Mouse (Mus musculus): ENCODE measurements at regions not wholly inside any gene's neighbourhood (a gene's known extent, or its start where the extent isn't known, plus 50 kb on each side); places are given as distances from the start of the nearest gene placed in this dataset.
A peak's percentile ranks its signal among the peaks of the same experiment; 100 is the strongest.

GRCm38 (mm10) chr3:19747361-19747760 lies 118.9 kb upstream of the 1700064H15Rik start:
- no peak for DNase-seq (ENCODE audit: low read depth, low spot score)

GRCm38 (mm10) chr3:19751946-19752345 lies 123.5 kb upstream of the 1700064H15Rik start:
- no peak for DNase-seq (ENCODE audit: low read depth, low spot score)

GRCm38 (mm10) chr3:19754011-19754410 lies 125.5 kb upstream of the 1700064H15Rik start:
- no peak for DNase-seq (ENCODE audit: low read depth, low spot score)

- DNase-seq (ENCODE audit: low read depth, low spot score), result no peak
Observed at GRCm38 (mm10) chr3:19754636-19755035, 126.2 kb upstream of the 1700064H15Rik start.

GRCm38 (mm10) chr3:19755136-19755535 lies 126.7 kb upstream of the 1700064H15Rik start:
- DNase-seq (ENCODE audit: low read depth, low spot score), result no peak

- no peak for DNase-seq (ENCODE audit: low read depth, low spot score)
Observed at GRCm38 (mm10) chr3:19798543-19799106, 158.2 kb upstream of the Cp start.

- DNase-seq (ENCODE audit: low read depth, low spot score), result no peak
Observed at GRCm38 (mm10) chr3:19810034-19810433, 146.8 kb upstream of the Cp start.

GRCm38 (mm10) chr3:19824904-19825303 lies 131.9 kb upstream of the Cp start:
- DNase-seq (ENCODE audit: low read depth, low spot score), result no peak

GRCm38 (mm10) chr3:19828518-19829246 lies 128.2 kb upstream of the Cp start:
- no peak for DNase-seq (ENCODE audit: low read depth, low spot score)

- DNase-seq (ENCODE audit: low read depth, low spot score), result no peak
Observed at GRCm38 (mm10) chr3:19829752-19830151, 127.1 kb upstream of the Cp start.

GRCm38 (mm10) chr3:19848031-19848735 lies 108.7 kb upstream of the Cp start:
- no peak for DNase-seq (ENCODE audit: low read depth, low spot score)

GRCm38 (mm10) chr3:19848736-19849269 lies 108.1 kb upstream of the Cp start:
- no peak for DNase-seq (ENCODE audit: low read depth, low spot score)

GRCm38 (mm10) chr3:19882623-19883022 lies 74.2 kb upstream of the Cp start:
- DNase-seq (ENCODE audit: low read depth, low spot score), result no peak

- DNase-seq (ENCODE audit: low read depth, low spot score), result no peak
Observed at GRCm38 (mm10) chr3:19888405-19888804, 68.4 kb upstream of the Cp start.

- DNase-seq (ENCODE audit: low read depth, low spot score), result no peak
Observed at GRCm38 (mm10) chr3:19894258-19894629, 62.6 kb upstream of the Cp start.

GRCm38 (mm10) chr3:19894630-19895578 lies 62.0 kb upstream of the Cp start:
- peak; percentile 94 for DNase-seq (ENCODE audit: low read depth, low spot score)

- no peak for DNase-seq (ENCODE audit: low read depth, low spot score)
Observed at GRCm38 (mm10) chr3:19895755-19896154, 61.1 kb upstream of the Cp start.

- no peak for DNase-seq (ENCODE audit: low read depth, low spot score)
Observed at GRCm38 (mm10) chr3:19897140-19897539, 59.7 kb upstream of the Cp start.

- DNase-seq (ENCODE audit: low read depth, low spot score), result no peak
Observed at GRCm38 (mm10) chr3:19902226-19902625, 54.6 kb upstream of the Cp start.

GRCm38 (mm10) chr3:19904446-19905275 lies 52.2 kb upstream of the Cp start:
- peak; percentile 23 for DNase-seq (ENCODE audit: low read depth, low spot score)

Measured in embryo, embryonic 11.5 days (tissue).